Mouse (Mus musculus): ENCODE data around the gene Fkbp10. TPM values are rescaled to one million over a fixed set of nuclear protein-coding genes. Genes with fewer than 3 reads are reported as not detected.
A peak's percentile ranks its signal among the peaks of the same experiment; 100 is the strongest.

The Fkbp10 gene
- polyA plus RNA-seq, 1 experiment from 2014 or later: 170 TPM

- H3K4me2 ChIP-seq (replicated peaks): peak overlapping the region; percentile 85
- H3K36me3 ChIP-seq: no peaks in the 10 kb centered on the region
- 0 out of 2 replicates have a peak, but pooled peaks cover 4% of the 10 kb centered on the region for H3K27me3 ChIP-seq
- no peak for ATAC-seq (ENCODE audit: low FRiP score, low read depth)
- peak overlapping the region; percentile 75 for H3K9ac ChIP-seq
- 44% methylated on average over 17 of the region's 17 CpGs for WGBS
- H3K9me3 ChIP-seq: no peaks in the 10 kb centered on the region
- peak overlapping the region; percentile 71 for H3K4me3 ChIP-seq
- peaks cover 36% of the 10 kb centered on the region for H3K4me1 ChIP-seq
- peak overlapping the region; percentile 44; the same call in 1 of the 2 replicates for H3K27ac ChIP-seq
Measured at GRCm38 (mm10) chr11:100395861-100396631, 19.5 kb upstream of the Fkbp10 start.

GRCm38 (mm10) chr11:100396886-100397599 lies 18.5 kb upstream of the Fkbp10 start:
- no peak; the same call in 1 of the 2 replicates for ATAC-seq (ENCODE audit: low FRiP score, low read depth)
- peak overlapping the region; percentile 71 for H3K4me3 ChIP-seq
- 0 out of 2 replicates have a peak, but pooled peaks cover 4% of the 10 kb centered on the region for H3K27me3 ChIP-seq
- H3K9ac ChIP-seq: peak overlapping the region; percentile 75
- H3K9me3 ChIP-seq: no peaks in the 10 kb centered on the region
- H3K4me2 ChIP-seq (replicated peaks): peak overlapping the region; percentile 85
- 1% methylated on average over 42 of the region's 42 CpGs for WGBS
- H3K4me1 ChIP-seq: peaks cover 32% of the 10 kb centered on the region
- peak overlapping the region; percentile 61; the same call in 1 of the 2 replicates for H3K27ac ChIP-seq
- H3K36me3 ChIP-seq: no peaks in the 10 kb centered on the region

GRCm38 (mm10) chr11:100397600-100398389 lies 17.7 kb upstream of the Fkbp10 start, which contains the start of gene Jup:
Jup (minus strand) TSS chr11:100397763.
- Histone ChIP-seq H3K27ac (peak within 1 kb of the TSS; percentile 61; the same call in 1 of the 2 replicates), H3K27me3 (0 out of 2 replicates have a peak, but pooled peaks cover 4% of the 10 kb centered on the region), H3K9ac (peak within 1 kb of the TSS; percentile 75), H3K9me3 (no peaks in the 10 kb centered on the region), H3K4me3 (peak within 1 kb of the TSS; percentile 71), H3K36me3 (no peaks in the 10 kb centered on the region), H3K4me2 (replicated peaks) (peak within 1 kb of the TSS; percentile 85), H3K4me1 (peaks cover 32% of the 10 kb centered on the region)
- WGBS: 1% methylated on average over 37 of the region's 37 CpGs
- peak; percentile 96 for ATAC-seq (ENCODE audit: low FRiP score, low read depth)

GRCm38 (mm10) chr11:100398517-100398916 lies 17.0 kb upstream of the Fkbp10 start:
- ATAC-seq (ENCODE audit: low FRiP score, low read depth): no peak
- H3K4me1 ChIP-seq: peaks cover 32% of the 10 kb centered on the region

GRCm38 (mm10) chr11:100399320-100399719 lies 16.2 kb upstream of the Fkbp10 start:
- Histone ChIP-seq H3K27me3 (0 out of 2 replicates have a peak, but pooled peaks cover 4% of the 10 kb centered on the region), H3K9me3 (no peaks in the 10 kb centered on the region), H3K4me2 (replicated peaks) (no peak overlapping the region), H3K4me3 (no peak overlapping the region), H3K9ac (no peak overlapping the region), H3K36me3 (no peaks in the 10 kb centered on the region), H3K4me1 (peaks cover 32% of the 10 kb centered on the region), H3K27ac (peak overlapping the region; percentile 34; the same call in 1 of the 2 replicates)
- WGBS: 70% methylated on average over 9 of the region's 9 CpGs
- no peak for ATAC-seq (ENCODE audit: low FRiP score, low read depth)

More at GRCm38 (mm10) chr11:100398517-100398916, 17.0 kb upstream of the Fkbp10 start:
- H3K4me2 ChIP-seq (replicated peaks): no peak overlapping the region
- H3K9me3 ChIP-seq: no peaks in the 10 kb centered on the region
- 0 out of 2 replicates have a peak overlapping the region, but pooled peaks have one; percentile 6 for H3K27ac ChIP-seq
- no peaks in the 10 kb centered on the region for H3K36me3 ChIP-seq
- H3K4me3 ChIP-seq: no peak overlapping the region
- WGBS: 98% methylated on average over 7 of the region's 7 CpGs
- 0 out of 2 replicates have a peak, but pooled peaks cover 4% of the 10 kb centered on the region for H3K27me3 ChIP-seq
- no peak overlapping the region for H3K9ac ChIP-seq

GRCm38 (mm10) chr11:100399727-100400538 lies 15.6 kb upstream of the Fkbp10 start:
- WGBS: 72% methylated on average over 12 of the region's 12 CpGs
- Histone ChIP-seq H3K4me2 (replicated peaks) (no peak overlapping the region), H3K9ac (no peak overlapping the region), H3K36me3 (no peaks in the 10 kb centered on the region), H3K27me3 (0 out of 2 replicates have a peak, but pooled peaks cover 4% of the 10 kb centered on the region), H3K4me3 (no peak overlapping the region), H3K27ac (no peak overlapping the region), H3K9me3 (no peaks in the 10 kb centered on the region), H3K4me1 (peaks cover 26% of the 10 kb centered on the region)
- ATAC-seq (ENCODE audit: low FRiP score, low read depth): no peak

- Histone ChIP-seq H3K4me1 (peaks cover 17% of the 10 kb centered on the region), H3K27me3 (0 out of 2 replicates have a peak, but pooled peaks cover 4% of the 10 kb centered on the region), H3K4me3 (no peak overlapping the region), H3K4me2 (replicated peaks) (no peak overlapping the region), H3K27ac (no peak overlapping the region), H3K9ac (no peak overlapping the region), H3K9me3 (no peaks in the 10 kb centered on the region), H3K36me3 (no peaks in the 10 kb centered on the region)
- no peak for ATAC-seq (ENCODE audit: low FRiP score, low read depth)
- 63% methylated on average over 6 of the region's 6 CpGs for WGBS
Measured at GRCm38 (mm10) chr11:100400842-100401241, 14.7 kb upstream of the Fkbp10 start.

- Histone ChIP-seq H3K36me3 (no peaks in the 10 kb centered on the region), H3K27ac (no peak overlapping the region), H3K4me1 (0 out of 2 replicates have a peak, but pooled peaks cover 3% of the 10 kb centered on the region), H3K9me3 (no peaks in the 10 kb centered on the region), H3K9ac (no peak overlapping the region), H3K4me3 (no peak overlapping the region), H3K4me2 (replicated peaks) (no peak overlapping the region), H3K27me3 (no peaks in the 10 kb centered on the region)
- no peak for ATAC-seq (ENCODE audit: low FRiP score, low read depth)
- 18% methylated on average over 6 of the region's 6 CpGs for WGBS
Measured at GRCm38 (mm10) chr11:100402240-100402639, 13.3 kb upstream of the Fkbp10 start.

- Histone ChIP-seq H3K4me3 (no peak overlapping the region), H3K9me3 (no peaks in the 10 kb centered on the region), H3K4me1 (0 out of 2 replicates have a peak, but pooled peaks cover 4% of the 10 kb centered on the region), H3K36me3 (0 out of 2 replicates have a peak, but pooled peaks cover under 1% of the 10 kb centered on the region), H3K27ac (no peak overlapping the region), H3K9ac (no peak overlapping the region), H3K4me2 (replicated peaks) (no peak overlapping the region), H3K27me3 (no peaks in the 10 kb centered on the region)
- no peak for ATAC-seq (ENCODE audit: low FRiP score, low read depth)
- WGBS: 87% methylated on average over 2 of the region's 2 CpGs
Measured at GRCm38 (mm10) chr11:100402682-100403081, 12.8 kb upstream of the Fkbp10 start.

- Histone ChIP-seq H3K9me3 (no peaks in the 10 kb centered on the region), H3K4me3 (no peak overlapping the region), H3K9ac (no peak overlapping the region), H3K4me1 (peaks cover 9% of the 10 kb centered on the region; the same call in 1 of the 2 replicates), H3K36me3 (peaks cover 9% of the 10 kb centered on the region), H3K27ac (no peak overlapping the region), H3K4me2 (replicated peaks) (no peak overlapping the region), H3K27me3 (no peaks in the 10 kb centered on the region)
- WGBS: 68% methylated on average over 10 of the region's 10 CpGs
- no peak for ATAC-seq (ENCODE audit: low FRiP score, low read depth)
Measured at GRCm38 (mm10) chr11:100403445-100404134, 11.9 kb upstream of the Fkbp10 start.
